Mouse (Mus musculus) cerebellum, adult 11-12 months (tissue): ENCODE data around the gene E2f6.

Experiments
- DNase-seq: peaks from one replicate; pipeline ENCODE4 v3.0.0; 2022

Gene E2f6

GRCm38 (mm10) chr12:16850431-16851375, 39.9 kb downstream of the E2f6 start:
- peak; percentile 87 for DNase-seq

- no peak for DNase-seq
Observed at GRCm38 (mm10) chr12:16853431-16854165, 42.8 kb downstream of the E2f6 start.

GRCm38 (mm10) chr12:16855632-16856305, 45.0 kb downstream of the E2f6 start:
- peak; percentile 84 for DNase-seq

GRCm38 (mm10) chr12:16856306-16856679, 45.5 kb downstream of the E2f6 start:
- no peak for DNase-seq

- DNase-seq: no peak
Observed at GRCm38 (mm10) chr12:16858081-16858480, 47.3 kb downstream of the E2f6 start.

- no peak for DNase-seq
Observed at GRCm38 (mm10) chr12:16859781-16860180, 49.0 kb downstream of the E2f6 start.

GRCm38 (mm10) chr12:16860533-16860932, 49.8 kb downstream of the E2f6 start:
- no peak for DNase-seq

GRCm38 (mm10) chr12:16860961-16861360, 50.2 kb downstream of the E2f6 start:
- no peak for DNase-seq

GRCm38 (mm10) chr12:16864477-16864876, 53.7 kb downstream of the E2f6 start:
- no peak for DNase-seq

GRCm38 (mm10) chr12:16865871-16866270, 55.1 kb downstream of the E2f6 start:
- DNase-seq: no peak

- no peak for DNase-seq
Observed at GRCm38 (mm10) chr12:16866460-16866859, 55.7 kb downstream of the E2f6 start.

GRCm38 (mm10) chr12:16867306-16867705, 56.5 kb downstream of the E2f6 start:
- DNase-seq: no peak

GRCm38 (mm10) chr12:16868618-16869017, 57.9 kb downstream of the E2f6 start:
- no peak for DNase-seq

GRCm38 (mm10) chr12:16869091-16869778, 58.5 kb downstream of the E2f6 start:
- DNase-seq: no peak

GRCm38 (mm10) chr12:16869870-16870404, 59.2 kb downstream of the E2f6 start:
- no peak for DNase-seq

- peak; percentile 76 for DNase-seq
Observed at GRCm38 (mm10) chr12:16870405-16871068, 59.8 kb downstream of the E2f6 start.

- no peak for DNase-seq
Observed at GRCm38 (mm10) chr12:16872006-16872405, 61.2 kb downstream of the E2f6 start.

GRCm38 (mm10) chr12:16872926-16873464, 62.2 kb downstream of the E2f6 start:
- no peak for DNase-seq

GRCm38 (mm10) chr12:16873549-16873948, 62.8 kb downstream of the E2f6 start:
- peak; percentile 79 for DNase-seq

- peak; percentile 65 for DNase-seq
Observed at GRCm38 (mm10) chr12:16874086-16874485, 63.3 kb downstream of the E2f6 start.

GRCm38 (mm10) chr12:16875269-16875668, 64.5 kb downstream of the E2f6 start:
- no peak for DNase-seq

GRCm38 (mm10) chr12:16875678-16876077, 64.9 kb downstream of the E2f6 start:
- no peak for DNase-seq
